Mouse (Mus musculus) stomach, postnatal 0 days (tissue): ENCODE results near the gene Fxyd3.

ENCODE experiments used
- CTCF ChIP-seq: IDR thresholded peaks from 2 replicates; pipeline ENCODE4 v1.5.1; 2016; ENCODE audit warnings: antibody characterized with exemption, low read depth, mild to moderate bottlenecking, moderate library complexity
- EP300 ChIP-seq: optimal IDR thresholded peaks from 2 replicates; pipeline ENCODE3; 2016; ENCODE audit warnings: antibody characterized with exemption

DNA sequence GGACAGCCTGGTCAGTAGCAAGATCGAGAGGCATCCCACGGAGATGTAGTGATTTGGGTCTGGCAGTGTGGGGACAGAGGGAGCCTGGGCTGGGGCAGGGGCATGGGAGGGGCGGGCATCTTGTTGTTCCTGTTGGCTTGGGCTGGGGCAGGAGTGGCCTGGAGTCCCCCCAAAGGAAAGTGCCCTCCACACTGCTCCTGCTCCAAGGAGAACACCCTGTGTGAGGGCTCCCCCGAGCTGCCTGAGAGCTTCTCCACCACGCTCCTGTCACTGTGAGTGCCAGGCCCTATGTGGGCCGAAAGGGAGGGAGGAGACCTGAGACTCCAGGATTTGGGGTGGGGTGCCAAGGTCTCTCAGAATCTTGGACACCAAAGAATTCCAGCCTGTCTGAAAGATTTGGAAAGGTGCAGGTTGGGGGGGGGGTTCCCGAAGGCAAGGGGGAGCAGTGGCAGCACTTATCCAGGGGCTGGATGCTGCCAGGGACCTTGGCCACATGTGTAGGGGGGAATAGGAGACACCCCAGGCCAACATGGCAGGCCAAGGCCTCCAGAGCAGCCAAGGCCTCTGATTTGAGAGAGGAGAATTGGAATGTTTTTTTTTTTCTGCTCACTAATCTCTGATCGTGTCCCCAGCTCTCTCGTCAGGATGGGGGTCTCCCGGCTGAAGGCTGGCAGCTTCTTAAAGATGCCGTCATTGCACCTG lies 16.4 kb downstream of the Fxyd3 start:
- TF ChIP-seq CTCF, result no peak
- no peak for TF ChIP-seq EP300
